Mouse (Mus musculus): ENCODE measurements at regions not wholly inside any gene's neighbourhood (a gene's known extent, or its start where the extent isn't known, plus 50 kb on each side); places are given as distances from the start of the nearest gene placed in this dataset.

DNA sequence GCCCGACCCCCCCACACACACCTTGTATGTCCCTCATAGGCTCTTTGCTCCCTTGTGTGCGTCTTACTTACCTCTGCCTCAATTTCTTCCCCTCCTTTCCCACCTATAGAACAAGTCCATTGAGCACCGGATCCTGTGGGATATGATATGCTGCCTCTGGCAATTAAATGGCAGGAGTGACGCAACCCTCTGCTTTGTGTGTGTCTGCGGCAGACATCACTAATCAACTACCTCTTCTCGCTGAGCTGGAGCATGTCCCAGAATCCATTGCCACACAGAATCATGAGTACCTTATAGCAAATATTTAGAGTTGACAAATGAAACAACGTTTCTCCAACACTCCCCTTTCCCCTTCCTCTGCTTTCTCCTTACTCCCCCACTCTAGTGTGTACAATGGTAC is 397.3 kb upstream of the Tbx3 start:
- TF ChIP-seq CTCF (conservative IDR thresholded peaks at IDR 0.05; ENCODE audit: low read length) (no peak), NANOG (IDR thresholded peaks at IDR 0.05; ENCODE audit: borderline replicate concordance, low read length) (no peak), POU5F1 (IDR thresholded peaks at IDR 0.05; ENCODE audit: borderline replicate concordance, low read length) (no peak)
